Mouse (Mus musculus) left cerebral cortex, postnatal 4 days (tissue): ENCODE measurements around the gene Jag2. TPM values are rescaled to one million over a fixed set of nuclear protein-coding genes. Genes with fewer than 3 reads are reported as not detected.

Source experiments
- DNase-seq: peaks from one replicate; pipeline ENCODE4 v3.0.0-alpha.2; 2022
- intact Hi-C: fragments of 180-260 bp; cut with DNase I; formaldehyde crosslinking; loops from one replicate; pipeline ENCODE4 v1.15.1; 2025
- total RNA-seq, 2 experiments: library from RNA; stranded (reverse); gene quantifications; 2 replicates each; pipeline ENCODE4 v1.2.3; 2021

Gene Jag2
- total RNA-seq, 2 experiments from 2014 or later = 76.5 to 97.2 TPM

DNA sequence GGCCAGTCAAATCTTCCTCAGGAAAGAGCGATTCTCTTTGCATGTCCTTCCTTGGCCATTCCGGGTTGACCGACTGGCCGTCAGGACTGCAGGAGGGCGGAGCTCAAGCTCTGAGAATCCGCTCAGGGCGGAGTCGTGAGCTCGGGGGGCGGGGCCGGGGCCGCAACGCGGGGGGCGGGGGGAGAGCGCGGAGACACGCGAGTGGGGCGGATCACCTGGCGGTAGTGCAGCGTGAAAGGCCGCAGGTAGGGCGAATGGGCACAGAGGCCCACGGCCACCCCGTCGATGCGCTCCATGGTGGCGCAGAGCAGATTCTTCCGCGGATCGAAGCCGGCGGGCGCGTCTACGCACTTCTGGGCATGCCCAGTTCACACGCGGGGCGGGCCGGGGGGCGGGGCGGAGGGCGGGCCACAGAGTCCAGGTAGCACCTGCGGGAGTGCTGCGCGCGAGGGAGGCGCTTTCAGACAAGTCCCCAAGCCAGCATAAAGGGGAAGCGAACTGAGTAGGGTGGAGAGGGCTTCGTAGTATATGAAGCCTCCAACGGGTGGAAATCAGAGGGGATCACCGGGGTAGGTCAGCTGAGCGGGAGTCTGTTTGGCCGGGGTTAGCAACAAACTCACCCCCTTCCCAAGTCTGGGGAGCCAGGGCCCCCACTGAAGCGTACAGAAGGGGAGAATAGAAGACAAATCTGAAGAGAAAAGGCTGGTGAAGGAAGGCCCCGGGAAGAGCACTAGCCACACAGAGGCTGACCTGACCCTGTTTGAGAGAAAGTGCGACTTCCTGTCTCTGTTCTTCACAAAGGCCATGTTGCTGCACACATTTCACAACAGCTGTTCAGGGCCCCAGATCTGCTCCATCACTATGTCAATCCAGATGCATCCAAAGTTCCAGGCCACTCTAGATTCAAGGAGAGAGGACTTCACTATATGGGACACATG, 12.5 kb upstream of the Jag2 start, which contains the start of gene Nudt14:
Gene Nudt14, minus strand, starts transcription at position 349 of the 938 bp plus-strand sequence.
- DNase-seq = peak; percentile 68
- intact Hi-C loops = no loop called here

DNA sequence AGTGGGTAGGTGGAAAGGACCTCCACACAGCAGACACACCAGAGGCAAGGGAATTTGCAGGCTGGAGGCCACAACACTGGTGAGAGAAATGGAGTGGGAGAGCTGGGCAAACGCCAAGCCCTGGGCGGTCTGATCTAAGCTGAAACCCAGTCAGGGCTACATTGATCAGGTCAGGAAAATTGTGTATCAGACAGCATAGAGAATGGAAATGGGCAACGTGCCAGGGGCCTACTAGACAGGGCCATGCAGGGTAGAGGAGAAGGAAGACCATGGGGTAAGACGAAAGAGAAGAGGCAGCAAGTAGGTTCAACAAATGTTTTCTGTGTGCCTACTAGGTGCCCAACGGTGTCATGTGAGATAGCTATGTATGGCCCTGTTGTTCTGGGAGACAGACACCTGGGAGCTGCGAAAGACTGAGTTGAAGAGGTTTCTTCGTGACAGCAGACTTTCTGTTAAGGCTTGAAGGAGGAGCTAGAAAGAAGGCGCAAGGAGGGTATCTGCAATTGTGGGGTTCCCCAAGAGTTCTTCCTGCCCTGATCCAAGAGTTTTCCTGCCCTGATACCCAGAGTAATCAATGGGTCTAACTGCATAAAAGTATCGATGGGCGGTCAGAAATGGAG, 11.7 kb upstream of the Jag2 start:
- DNase-seq = peak; percentile 43
- intact Hi-C loops = no loop called here

GRCm38 (mm10) chr12:112940710-112941109, 11.1 kb upstream of the Jag2 start:
- intact Hi-C loops = no loop called here
- no peak for DNase-seq

DNA sequence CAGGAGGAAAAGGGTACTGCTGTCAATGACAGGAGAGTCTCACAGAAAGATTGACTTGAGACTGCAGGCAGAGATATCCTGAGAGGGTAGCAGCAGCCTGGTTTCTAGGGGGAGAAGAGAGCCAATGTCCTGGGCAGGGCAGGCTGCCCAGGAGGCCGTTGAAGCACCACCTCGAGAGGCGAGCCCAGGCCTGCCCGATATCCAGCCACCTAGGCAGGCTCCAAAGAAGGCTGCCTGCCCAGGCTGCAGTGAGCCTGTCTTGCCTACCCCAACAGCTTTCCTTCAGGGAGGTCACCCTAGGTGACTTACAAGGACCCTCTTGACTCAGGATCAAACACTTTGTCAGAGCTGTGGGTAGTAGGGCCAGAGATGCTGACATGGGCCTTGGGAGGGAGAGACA, 10.7 kb upstream of the Jag2 start:
- DNase-seq = no peak
- intact Hi-C loops = no loop called here

- peak; percentile 63 for DNase-seq
- intact Hi-C loops = no loop called here
Observed at GRCm38 (mm10) chr12:112938873-112939565, 9.4 kb upstream of the Jag2 start.

DNA sequence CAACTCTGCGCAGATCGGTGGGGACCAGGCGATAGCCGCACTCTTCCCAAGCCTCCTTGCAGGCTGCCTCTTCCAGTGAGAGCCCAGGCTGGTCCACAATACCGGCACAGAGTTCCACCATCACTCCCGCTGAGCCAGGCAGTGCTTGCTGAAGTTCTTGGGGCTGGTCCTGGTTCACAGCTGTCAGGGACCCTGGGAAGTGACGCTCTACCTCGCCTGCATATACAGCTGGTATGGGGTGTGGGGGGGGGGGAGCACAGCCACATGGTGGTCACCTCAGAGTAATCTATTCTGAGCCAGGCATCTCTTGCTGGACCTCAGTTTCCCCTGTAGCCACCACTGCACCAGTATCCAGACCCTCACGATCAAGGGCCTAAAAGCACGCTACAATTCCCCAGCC, 8.8 kb upstream of the Jag2 start:
- intact Hi-C loops = no loop called here

DNA sequence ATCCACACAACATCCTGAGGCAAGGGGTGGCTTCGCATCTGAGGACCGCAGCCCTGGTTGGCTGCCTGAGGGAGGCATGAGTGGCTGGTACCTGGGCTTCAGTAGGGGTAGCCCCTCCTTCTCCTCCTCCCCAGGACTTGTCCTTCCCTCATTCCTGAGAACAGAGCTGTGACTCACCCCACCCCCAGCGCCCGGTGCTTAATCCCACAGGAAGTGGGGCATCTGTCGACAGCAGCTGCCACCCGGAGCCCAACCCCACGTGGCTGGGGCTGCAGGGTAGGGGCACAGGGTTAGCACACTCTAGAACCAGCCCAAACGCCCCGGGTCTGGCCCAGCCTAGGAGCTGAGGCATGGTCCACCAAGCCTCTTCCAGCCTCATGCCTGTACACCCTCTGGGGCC, 8.3 kb upstream of the Jag2 start:
- DNase-seq = no peak
- intact Hi-C loops = no loop called here

More for the DNA sequence above, 8.8 kb upstream of the Jag2 start:
- DNase-seq = no peak

DNA sequence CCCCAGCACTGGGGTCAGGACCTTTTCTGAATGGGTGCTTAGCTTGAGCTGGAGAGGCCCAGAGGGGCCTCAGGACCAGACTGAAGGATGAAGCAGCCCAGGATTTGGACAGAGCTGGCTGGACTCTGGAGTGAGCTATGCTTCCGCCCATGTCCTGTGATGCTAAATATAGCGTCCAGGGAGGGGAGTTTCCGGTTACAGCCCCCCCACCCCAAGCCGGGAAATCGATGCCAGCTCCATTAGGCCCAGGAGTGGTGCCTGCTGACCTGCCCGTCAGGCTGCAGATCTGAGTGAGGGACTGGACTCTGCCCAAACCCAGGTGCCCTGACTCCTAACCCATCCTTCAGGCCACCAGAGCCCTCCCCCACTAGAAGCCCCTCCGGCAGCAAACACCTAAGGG, 3.1 kb upstream of the Jag2 start:
- intact Hi-C loops = no loop called here
- no peak for DNase-seq

DNA sequence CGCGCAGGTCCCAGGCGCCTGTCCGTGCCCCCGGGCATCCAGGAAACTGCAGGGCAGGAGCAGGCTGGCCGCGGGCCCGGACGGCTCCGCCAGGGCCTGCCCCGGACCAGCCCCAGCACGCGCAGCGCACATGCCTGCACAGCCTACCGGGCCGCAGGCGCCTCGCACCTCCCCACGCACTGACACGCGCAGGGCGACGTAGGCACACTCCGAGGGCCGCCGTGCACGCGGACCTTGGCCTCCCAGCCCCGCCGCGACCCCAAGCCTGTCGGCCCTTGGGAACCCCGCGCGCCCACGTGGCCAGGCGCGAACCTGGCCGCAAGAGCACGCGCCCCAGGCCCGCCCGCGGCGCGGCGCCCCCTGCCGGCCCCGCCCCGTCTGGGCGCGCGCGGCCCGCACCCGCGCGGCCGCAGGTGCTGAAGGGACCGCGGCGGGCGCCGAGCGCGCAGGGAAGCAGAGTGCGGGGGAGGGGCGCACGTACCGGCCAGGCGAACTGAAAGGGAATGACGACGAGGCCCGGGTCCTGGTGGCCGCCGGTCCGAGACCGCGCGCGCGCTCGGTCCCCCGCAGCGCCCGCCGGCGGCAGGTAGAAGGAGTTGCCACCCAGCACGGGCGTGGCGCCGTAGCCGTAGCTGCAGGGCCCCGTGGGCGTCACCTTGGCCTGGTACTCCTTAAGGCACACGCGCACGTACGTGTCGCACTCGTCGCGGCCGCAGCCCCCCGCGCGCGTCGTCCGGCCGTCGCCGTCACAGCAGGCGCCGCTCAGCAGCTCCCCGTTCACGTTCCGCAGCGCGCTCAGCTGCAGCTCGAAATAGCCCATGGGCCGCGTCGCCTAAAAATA, 955 bp downstream of the Jag2 start:
- peak; percentile 46 for DNase-seq
- intact Hi-C loops = no loop called here

DNA sequence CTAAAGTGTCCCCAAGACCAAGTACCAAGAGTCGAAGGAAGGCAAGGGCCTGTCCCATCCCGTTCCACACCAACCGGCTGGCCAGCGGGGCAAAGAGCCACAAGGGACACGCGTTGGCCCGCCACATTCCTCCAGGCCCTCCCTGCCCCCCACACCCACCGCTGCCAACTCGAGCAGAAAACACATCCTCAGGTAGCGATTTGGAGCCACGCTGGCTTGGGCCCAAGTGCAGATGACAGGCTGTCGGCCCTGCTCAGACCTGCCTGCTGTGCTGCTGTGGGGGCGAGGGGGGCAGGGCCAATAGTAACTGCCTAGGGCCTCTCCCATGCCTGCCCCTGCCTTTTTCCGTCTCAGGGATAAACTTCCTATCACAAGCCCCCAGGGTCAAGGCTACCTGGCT, 2.3 kb downstream of the Jag2 start:
- intact Hi-C loops = no loop called here

DNA sequence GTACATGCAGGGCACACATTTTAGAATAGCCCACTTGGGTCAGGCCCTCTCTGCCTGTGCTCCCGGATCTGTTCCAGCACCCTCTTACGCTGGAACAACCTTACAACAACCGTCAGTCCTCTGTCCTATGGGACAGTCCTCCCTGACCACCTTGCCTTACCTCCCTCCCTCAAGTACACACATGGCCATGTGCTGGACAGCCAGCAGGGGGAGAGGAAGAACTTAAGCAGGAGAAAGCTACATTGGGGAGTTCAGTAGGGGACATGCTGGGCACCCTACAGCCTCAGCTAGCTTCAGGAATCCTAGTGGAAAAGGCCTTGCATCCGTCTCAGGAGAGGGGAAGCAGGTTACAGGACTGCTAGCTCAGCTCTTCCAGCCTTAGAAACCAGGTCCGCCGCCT, 3.6 kb downstream of the Jag2 start:
- intact Hi-C loops = no loop called here
- DNase-seq = no peak

More for the DNA sequence above, 2.3 kb downstream of the Jag2 start:
- DNase-seq = no peak

DNA sequence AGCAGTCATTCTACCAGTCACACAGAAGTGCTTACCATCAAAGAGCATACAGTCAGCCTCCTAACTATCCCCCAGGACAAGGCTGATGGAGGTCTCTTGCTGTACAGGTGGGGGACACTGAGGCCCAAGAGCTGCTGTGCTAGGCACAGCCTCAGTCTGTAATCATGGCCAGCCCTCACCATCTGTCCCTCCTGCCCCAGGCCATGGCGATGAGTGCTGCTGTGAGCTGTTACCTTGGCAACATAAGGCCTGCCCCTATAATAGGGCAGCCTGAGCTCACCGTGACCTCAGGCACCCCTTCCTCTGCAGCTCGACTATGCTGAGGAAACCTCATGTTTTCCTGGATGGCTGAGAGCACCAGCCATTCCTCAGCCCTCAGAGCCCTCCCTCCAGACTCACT, 7.0 kb downstream of the Jag2 start:
- DNase-seq = no peak
- intact Hi-C loops = no loop called here

DNA sequence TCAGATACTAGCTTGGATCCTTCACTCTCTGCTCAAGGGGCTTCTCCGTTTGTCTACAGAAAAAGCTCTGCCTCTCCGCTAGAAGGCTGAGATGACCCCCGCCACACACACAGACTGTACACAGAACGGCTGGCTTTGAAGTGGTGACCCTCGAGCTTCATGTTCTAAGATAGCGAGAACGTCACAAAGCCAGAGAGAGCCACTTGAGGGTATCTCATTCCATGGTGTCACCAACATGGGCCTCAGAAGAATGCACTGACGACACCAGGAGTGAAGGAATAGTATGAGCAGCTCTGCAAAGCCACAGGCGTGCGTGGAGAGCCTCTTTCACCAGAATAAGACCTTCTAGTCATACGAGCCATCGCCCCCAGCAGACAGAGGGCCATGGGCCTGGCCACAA, 8.1 kb downstream of the Jag2 start:
- intact Hi-C loops = no loop called here
- DNase-seq = no peak

DNA sequence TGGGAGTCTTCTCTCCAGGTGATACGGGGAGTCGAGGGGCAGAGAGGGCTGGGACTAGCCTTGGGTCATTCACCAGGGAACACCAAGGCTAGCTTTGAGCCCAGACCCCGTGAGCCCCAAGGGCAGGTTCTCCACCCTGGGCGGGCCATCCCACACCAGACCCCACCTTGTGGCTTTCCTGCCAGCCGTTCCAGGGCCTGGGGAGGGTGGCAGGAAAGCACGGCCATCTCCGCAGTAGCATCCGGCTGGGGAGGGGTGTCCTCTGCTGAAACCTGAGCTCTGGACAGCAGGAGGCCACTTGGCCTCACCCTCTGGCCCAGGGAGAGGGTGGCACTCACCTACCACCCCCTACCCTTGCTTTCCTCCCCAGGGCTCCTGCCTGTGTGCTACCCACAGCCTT, 11.7 kb downstream of the Jag2 start:
- intact Hi-C loops = no loop called here

GRCm38 (mm10) chr12:112917486-112917885, 12.1 kb downstream of the Jag2 start:
- intact Hi-C loops = no loop called here
- DNase-seq = no peak

More for the DNA sequence above, 11.7 kb downstream of the Jag2 start:
- DNase-seq = no peak

GRCm38 (mm10) chr12:112916698-112917400, 12.7 kb downstream of the Jag2 start:
- intact Hi-C loops = no loop called here

DNA sequence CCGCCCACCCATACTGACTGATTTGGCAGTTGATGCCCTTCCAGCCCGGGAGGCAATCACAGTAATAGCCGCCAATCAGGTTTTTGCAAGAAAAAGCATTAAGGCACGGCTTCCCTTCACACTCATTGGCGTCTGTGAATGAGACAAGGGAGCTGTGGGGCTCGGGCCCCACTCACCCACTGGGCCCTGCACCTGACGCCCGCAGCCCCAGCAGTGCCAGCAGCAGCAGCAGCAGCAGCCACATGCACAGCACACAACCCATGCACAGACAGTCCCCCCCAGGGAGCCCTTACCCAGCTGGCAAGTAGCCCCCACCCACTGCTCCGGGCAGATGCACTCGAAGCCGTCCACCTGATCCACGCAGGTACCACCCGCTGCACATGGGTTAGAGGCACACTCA, 14.0 kb downstream of the Jag2 start:
- intact Hi-C loops = no loop called here
- no peak for DNase-seq

More at GRCm38 (mm10) chr12:112916698-112917400, 12.7 kb downstream of the Jag2 start:
- no peak for DNase-seq

DNA sequence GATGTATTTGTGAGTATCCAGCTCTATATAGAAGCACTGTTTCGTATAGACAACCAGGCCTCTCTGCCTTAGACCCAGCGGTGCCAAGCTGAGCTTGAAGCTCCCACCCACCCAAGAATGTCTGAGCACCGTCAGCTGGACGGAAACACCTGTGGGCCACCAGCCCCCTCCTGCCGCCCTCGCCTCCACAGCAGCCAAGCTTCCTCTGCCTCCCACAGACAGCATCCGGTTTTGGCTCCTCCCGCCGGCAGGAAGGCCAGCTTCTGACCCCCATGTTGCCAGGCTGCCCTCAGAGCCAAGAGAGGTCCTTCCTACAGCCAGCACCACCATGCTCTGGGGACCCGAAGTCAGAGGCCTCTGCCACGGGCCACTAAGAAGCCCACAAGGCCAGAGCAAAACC, 15.0 kb downstream of the Jag2 start:
- no peak for DNase-seq
- intact Hi-C loops = no loop called here

- intact Hi-C loops = no loop called here
Observed at GRCm38 (mm10) chr12:112912951-112913745, 16.4 kb downstream of the Jag2 start.

More at GRCm38 (mm10) chr12:112912951-112913745, 16.4 kb downstream of the Jag2 start:
- DNase-seq = peak; percentile 66
